Mouse (Mus musculus) embryonic fibroblast, embryonic 13.5 days (primary cell): ENCODE results near the gene Med13l. TPM values are rescaled to one million over a fixed set of nuclear protein-coding genes. Genes with fewer than 3 reads are reported as not detected.

ENCODE experiments used
- H3K27ac ChIP-seq: 2 replicates; pipeline ENCODE4 v1.5.1; 2012; ENCODE audit warnings: low read length, control low read depth, inconsistent platforms; ENCODE audit not compliant: insufficient read depth
- H3K4me1 ChIP-seq: 2 replicates; pipeline ENCODE4 v1.6.1; 2011; ENCODE audit warnings: low read length; ENCODE audit not compliant: control insufficient read depth, insufficient read depth
- H3K4me3 ChIP-seq: 2 replicates; pipeline ENCODE4 v1.5.1; 2011; ENCODE audit warnings: mild to moderate bottlenecking, control low read depth, low read length; ENCODE audit not compliant: insufficient read depth
- CTCF ChIP-seq: IDR thresholded peaks from 2 replicates; pipeline ENCODE4 v1.5.1; 2011; ENCODE audit warnings: mild to moderate bottlenecking, control low read depth, low read length, moderate library complexity, borderline replicate concordance; ENCODE audit not compliant: insufficient read depth
- POLR2A ChIP-seq: IDR thresholded peaks from 2 replicates; pipeline ENCODE4 v1.6.1; 2011; ENCODE audit warnings: low read depth, mild to moderate bottlenecking, control low read depth, low read length, moderate library complexity
- polyA plus RNA-seq: library from polyadenylated mRNA; stranded (reverse); fragments of >200 nt; gene quantifications from 2 replicates; pipeline ENCODE4 v1.2.4, GENCODE M21; 2011; ENCODE audit warnings: low read depth; ENCODE audit not compliant: missing spikeins, insufficient read length

Med13l gene
- polyA plus RNA-seq, 1 experiment, result 57.8 TPM

GRCm38 (mm10) chr5:118524400-118524799 is 36.1 kb upstream of the Med13l start:
- Histone ChIP-seq H3K4me3 (no peak overlapping the region), H3K4me1 (peaks cover under 1% of the 10 kb centered on the region; the same call in 1 of the 2 replicates), H3K27ac (no peak overlapping the region)
- no peak for TF ChIP-seq CTCF
- TF ChIP-seq POLR2A, result no peak

- Histone ChIP-seq H3K4me3 (no peak overlapping the region), H3K27ac (no peak overlapping the region), H3K4me1 (peaks cover 2% of the 10 kb centered on the region; the same call in 1 of the 2 replicates)
- no peak for TF ChIP-seq POLR2A
- no peak for TF ChIP-seq CTCF
These were observed 34.8 kb upstream of the Med13l start for GRCm38 (mm10) chr5:118525634-118526033.

- Histone ChIP-seq H3K27ac (no peak overlapping the region), H3K4me1 (peaks cover 2% of the 10 kb centered on the region; the same call in 1 of the 2 replicates), H3K4me3 (no peak overlapping the region)
- TF ChIP-seq CTCF, result no peak
- no peak for TF ChIP-seq POLR2A
These were observed 34.0 kb upstream of the Med13l start for GRCm38 (mm10) chr5:118526504-118526903.

GRCm38 (mm10) chr5:118529241-118529640 is 31.2 kb upstream of the Med13l start:
- TF ChIP-seq POLR2A (no peak), CTCF (no peak)
- H3K4me3 ChIP-seq, result no peak overlapping the region
- peaks cover 3% of the 10 kb centered on the region for H3K4me1 ChIP-seq
- no peak overlapping the region for H3K27ac ChIP-seq

- TF ChIP-seq CTCF, result no peak
- no peak for TF ChIP-seq POLR2A
- Histone ChIP-seq H3K27ac (no peak overlapping the region), H3K4me1 (peaks cover 10% of the 10 kb centered on the region), H3K4me3 (no peak overlapping the region)
These were observed 28.4 kb upstream of the Med13l start for GRCm38 (mm10) chr5:118532125-118532524.

- TF ChIP-seq CTCF, result no peak
- no peak overlapping the region for H3K4me3 ChIP-seq
- H3K27ac ChIP-seq, result no peak overlapping the region
- peaks cover 10% of the 10 kb centered on the region for H3K4me1 ChIP-seq
These were observed 27.8 kb upstream of the Med13l start for GRCm38 (mm10) chr5:118532659-118533058.

GRCm38 (mm10) chr5:118534407-118534921 is 26.0 kb upstream of the Med13l start:
- peak overlapping the region; percentile 49 for H3K27ac ChIP-seq
- TF ChIP-seq CTCF (no peak), POLR2A (no peak)
- H3K4me3 ChIP-seq, result no peak overlapping the region
- peaks cover 10% of the 10 kb centered on the region for H3K4me1 ChIP-seq

- H3K4me1 ChIP-seq, result peaks cover 10% of the 10 kb centered on the region
- H3K4me3 ChIP-seq, result no peak overlapping the region
- H3K27ac ChIP-seq, result peak overlapping the region; percentile 83
- TF ChIP-seq CTCF, result no peak
- TF ChIP-seq POLR2A, result no peak; the same call in 1 of the 2 replicates
These were observed 25.3 kb upstream of the Med13l start for GRCm38 (mm10) chr5:118535130-118535529.

GRCm38 (mm10) chr5:118538487-118538886 is 22.0 kb upstream of the Med13l start:
- no peak for TF ChIP-seq POLR2A
- TF ChIP-seq CTCF, result no peak
- Histone ChIP-seq H3K4me1 (peaks cover 10% of the 10 kb centered on the region), H3K27ac (peak overlapping the region; percentile 53; the same call in 1 of the 2 replicates), H3K4me3 (no peak overlapping the region)

GRCm38 (mm10) chr5:118543816-118544215 is 16.7 kb upstream of the Med13l start:
- Histone ChIP-seq H3K4me3 (no peak overlapping the region), H3K4me1 (peaks cover 2% of the 10 kb centered on the region; the same call in 1 of the 2 replicates), H3K27ac (no peak overlapping the region)
- no peak for TF ChIP-seq POLR2A
